Comparison of ENCODE assay signal across 1 mouse cellular context in genomic region chr5:108693872-108694288, GRCm38 (mm10).
TF ChIP-seq lines count a peak whose summit lies in the region.

No protein-coding gene starts in this region.

TF ChIP-seq in C2C12, 6 proteins besides CTCF, POLR2A, EP300 and RAD21 (continued from another document):
- TF ChIP-seq MYOD1 (IDR thresholded peaks at IDR 0.05; ENCODE audit: control insufficient read depth, insufficient read length, low read depth) (no peak), CEBPB (IDR thresholded peaks at IDR 0.05; ENCODE audit: low read depth) (no peak)
TF ChIP-seq in C2C12: peak in this region for 2.
